Mouse (Mus musculus) left cerebral cortex, adult 2 months (tissue): ENCODE measurements at regions not wholly inside any gene's neighbourhood (a gene's known extent, or its start where the extent isn't known, plus 50 kb on each side); places are given as distances from the start of the nearest gene placed in this dataset.

Experiments
- DNase-seq, 2 experiments: peaks; one replicate each; pipeline ENCODE4 v3.0.0; 2021 to 2022; ENCODE audit warnings: low spot score in 2 of 2, mixed read lengths in 1 of 2; ENCODE audit errors: extremely low spot score in 1 of 2
- H3K27ac ChIP-seq: fragments of 200-600 bp; 2 replicates; pipeline ENCODE4 v1.8.1; 2022
- H3K4me3 ChIP-seq: fragments of 200-600 bp; 2 replicates; pipeline ENCODE4 v1.8.1; 2022
- CTCF ChIP-seq: fragments of 200-600 bp; IDR thresholded peaks from 2 replicates; pipeline ENCODE4 v1.8.1; 2022; ENCODE audit warnings: antibody characterized with exemption, mild to moderate bottlenecking, moderate library complexity
- intact Hi-C: fragments of 180-260 bp; cut with DNase I; formaldehyde crosslinking; loops from one replicate; pipeline ENCODE4 v1.15.1; 2025

DNA sequence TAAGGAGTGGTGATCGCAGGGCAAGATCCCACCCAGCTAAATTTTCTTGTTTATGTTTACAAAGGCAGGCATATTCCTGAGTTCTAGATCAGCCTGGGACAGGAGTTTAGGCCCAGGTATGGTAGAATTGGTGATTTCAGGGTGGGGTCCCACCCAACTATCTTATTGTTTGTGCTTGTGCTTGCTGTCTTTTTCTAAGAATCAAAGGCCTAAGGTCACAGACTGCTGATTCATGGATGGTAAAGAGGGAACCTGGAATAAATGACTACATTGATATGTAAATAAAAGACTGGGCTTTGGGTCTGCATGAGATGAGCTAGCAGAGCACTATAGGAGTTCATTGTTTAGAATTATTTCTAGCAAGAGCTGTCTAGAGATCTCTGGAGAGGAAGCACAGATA is 152.3 kb upstream of the Slc7a11 start:
- no peak for DNase-seq
- no peak for TF ChIP-seq CTCF
- intact Hi-C loops: no loop called here
- no peak overlapping the region for H3K4me3 ChIP-seq
- no peak overlapping the region for H3K27ac ChIP-seq

DNA sequence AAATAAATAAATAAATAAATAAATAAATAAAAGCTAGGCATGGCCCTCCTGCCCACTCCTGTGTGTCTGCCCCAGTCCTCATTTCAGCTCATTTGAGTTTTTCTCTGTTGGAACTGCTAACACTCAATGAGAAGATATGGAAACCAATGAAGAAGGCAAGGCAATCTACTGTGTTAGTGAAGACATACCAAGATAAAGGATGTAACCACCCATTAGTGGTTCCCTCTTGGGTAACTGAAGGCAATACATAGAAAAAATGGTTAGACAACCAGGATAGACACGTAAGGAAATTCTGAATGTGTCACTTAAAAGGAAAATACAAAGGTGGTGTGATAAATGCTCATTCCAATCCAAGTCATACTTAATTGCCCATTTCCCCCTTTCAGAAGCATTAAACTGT is 140.9 kb upstream of the Slc7a11 start:
- no peak for TF ChIP-seq CTCF
- no peak overlapping the region for H3K4me3 ChIP-seq
- intact Hi-C loops: no loop called here
- no peak for DNase-seq
- H3K27ac ChIP-seq: no peak overlapping the region

DNA sequence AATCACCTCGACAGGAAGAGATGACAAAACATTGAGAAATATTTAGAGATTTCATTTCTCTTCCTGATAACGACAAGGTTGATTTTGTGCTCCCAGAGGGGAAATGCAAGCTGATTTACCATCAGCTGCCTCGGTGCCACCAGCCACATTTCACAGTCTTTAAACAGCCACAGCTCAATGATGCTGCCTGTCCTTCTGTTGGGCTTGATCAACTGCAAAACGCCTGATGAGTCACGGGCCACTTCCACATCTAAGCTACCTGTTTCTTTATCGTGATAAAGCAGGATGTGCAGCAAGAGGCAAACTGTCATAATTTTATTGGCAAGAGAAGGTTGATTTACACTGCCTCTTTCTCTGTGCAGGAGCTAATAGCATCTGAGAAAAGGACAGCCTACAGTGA is 140.1 kb upstream of the Slc7a11 start:
- no peak for DNase-seq
- intact Hi-C loops: no loop called here
- Histone ChIP-seq H3K4me3 (no peak overlapping the region), H3K27ac (no peak overlapping the region)
- no peak for TF ChIP-seq CTCF

DNA sequence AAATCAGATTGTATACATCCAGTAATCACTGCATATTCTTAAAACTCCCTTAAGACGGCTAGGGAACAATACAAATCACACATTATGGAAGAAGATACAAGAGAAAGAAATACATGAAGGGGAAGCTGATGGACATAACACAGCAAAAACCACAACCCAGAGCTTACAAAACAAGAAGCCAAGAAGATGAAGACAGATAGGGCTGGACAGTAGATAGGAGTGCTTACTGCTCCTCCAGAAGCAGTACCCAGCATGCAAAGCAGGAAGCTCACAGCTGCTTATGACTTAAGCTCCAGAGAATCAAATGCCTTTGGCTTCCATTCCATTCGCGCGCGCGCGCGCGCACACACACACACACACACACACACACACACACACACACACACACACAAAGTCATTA is 131.0 kb upstream of the Slc7a11 start:
- DNase-seq: no peak
- no peak overlapping the region for H3K4me3 ChIP-seq
- H3K27ac ChIP-seq: no peak overlapping the region
- intact Hi-C loops: no loop called here
- no peak for TF ChIP-seq CTCF

DNA sequence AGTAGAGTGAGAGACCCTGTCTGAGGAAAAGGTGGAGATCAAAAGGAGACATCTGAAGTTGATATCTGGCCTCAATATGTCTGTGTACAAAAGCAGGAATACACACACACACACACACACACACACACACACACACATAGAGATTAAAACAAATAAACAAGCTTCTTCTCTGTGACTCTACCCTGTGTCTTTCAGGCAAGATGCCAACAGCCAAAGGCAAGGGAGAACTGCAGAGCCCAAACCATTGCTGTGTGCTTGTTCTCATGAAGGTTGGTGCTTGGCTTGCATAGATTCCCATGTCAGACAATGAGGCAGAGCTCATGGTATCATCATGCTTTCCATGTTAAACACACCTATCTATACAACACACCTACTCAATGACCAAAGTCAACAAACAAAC is 126.6 kb upstream of the Slc7a11 start:
- no peak overlapping the region for H3K27ac ChIP-seq
- intact Hi-C loops: no loop called here
- TF ChIP-seq CTCF: no peak
- DNase-seq: no peak
- H3K4me3 ChIP-seq: no peak overlapping the region

DNA sequence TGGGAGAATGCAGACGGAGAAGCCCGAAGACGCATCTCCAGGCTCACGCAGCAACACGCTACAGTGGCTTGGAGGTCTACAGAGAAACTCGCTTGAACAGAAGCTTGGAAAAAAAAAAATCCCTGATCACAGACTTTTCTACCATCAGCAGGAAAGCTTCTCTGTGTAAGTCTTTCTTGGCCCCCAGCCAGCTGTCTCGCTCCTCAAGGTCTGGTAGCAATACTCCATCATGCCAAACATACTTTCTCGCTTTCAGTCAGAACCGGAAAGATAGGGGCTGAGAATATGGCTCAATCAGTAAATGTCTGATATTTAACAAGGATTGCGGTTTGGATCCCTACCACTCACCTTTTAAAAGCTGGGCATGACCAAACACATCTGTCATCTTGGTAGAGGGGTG is 126.2 kb upstream of the Slc7a11 start:
- DNase-seq: no peak
- intact Hi-C loops: no loop called here
- H3K27ac ChIP-seq: no peak overlapping the region
- no peak overlapping the region for H3K4me3 ChIP-seq
- TF ChIP-seq CTCF: no peak

DNA sequence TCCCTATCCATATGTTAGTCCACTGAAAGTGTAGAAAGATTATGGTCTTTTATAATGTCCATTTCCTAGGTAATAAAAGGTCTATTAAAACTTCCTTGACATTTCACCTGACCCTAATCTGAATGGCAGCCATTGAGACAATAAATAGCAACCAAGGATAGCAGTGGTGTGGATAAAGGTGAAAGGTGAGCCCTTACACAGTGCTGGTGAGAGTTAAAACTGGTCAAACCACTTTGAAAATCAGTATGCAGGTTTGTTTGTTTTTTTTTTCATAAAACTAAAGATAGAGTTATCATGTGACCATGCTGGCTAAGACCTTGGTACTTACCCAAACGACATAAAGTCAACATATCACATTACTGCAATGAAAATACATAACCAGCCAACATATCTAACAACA is 110.7 kb upstream of the Slc7a11 start:
- Histone ChIP-seq H3K27ac (no peak overlapping the region), H3K4me3 (no peak overlapping the region)
- DNase-seq: no peak
- no peak for TF ChIP-seq CTCF
- intact Hi-C loops: no loop called here

DNA sequence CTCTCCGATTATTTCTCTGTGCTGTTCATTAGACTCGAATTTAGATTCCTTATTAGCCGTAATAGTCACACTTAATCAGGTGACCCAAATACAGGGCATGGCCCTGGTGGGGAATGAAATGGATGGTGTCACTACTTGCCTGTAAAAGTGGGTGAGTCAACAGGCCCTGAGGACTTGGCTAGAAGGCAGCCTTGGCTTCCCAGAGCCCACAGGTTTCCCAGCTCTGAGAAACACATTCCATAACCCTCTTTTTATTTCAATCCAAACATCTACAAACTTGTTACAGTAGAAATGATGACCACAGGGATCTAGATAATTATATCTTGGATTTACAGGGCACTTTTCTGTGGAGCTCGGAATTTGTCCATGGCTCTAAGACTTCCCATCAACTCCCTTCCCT is 105.2 kb upstream of the Slc7a11 start:
- DNase-seq: no peak
- no peak overlapping the region for H3K27ac ChIP-seq
- H3K4me3 ChIP-seq: no peak overlapping the region
- intact Hi-C loops: no loop called here
- TF ChIP-seq CTCF: no peak

DNA sequence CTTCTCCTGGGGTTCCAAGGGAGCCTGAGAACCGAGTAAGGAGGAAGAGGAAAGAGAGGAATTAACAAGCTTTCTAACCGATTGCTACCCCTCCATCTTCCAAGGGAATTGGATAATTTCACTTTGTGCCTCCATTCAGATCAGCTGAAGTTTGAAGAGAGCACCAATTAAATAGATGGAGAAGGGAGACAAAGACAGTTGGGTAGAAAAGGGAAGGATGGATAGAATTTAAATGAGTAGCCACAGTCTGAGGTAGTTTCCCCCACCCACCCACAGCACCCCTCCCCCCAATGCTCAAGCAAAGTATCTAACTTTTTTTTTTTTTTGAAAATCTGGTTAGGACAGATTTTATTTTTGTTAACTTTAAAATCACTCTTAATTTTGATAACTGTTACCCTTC is 87.2 kb upstream of the Slc7a11 start:
- Histone ChIP-seq H3K27ac (no peak overlapping the region), H3K4me3 (no peak overlapping the region)
- intact Hi-C loops: no loop called here
- DNase-seq: no peak
- no peak for TF ChIP-seq CTCF

DNA sequence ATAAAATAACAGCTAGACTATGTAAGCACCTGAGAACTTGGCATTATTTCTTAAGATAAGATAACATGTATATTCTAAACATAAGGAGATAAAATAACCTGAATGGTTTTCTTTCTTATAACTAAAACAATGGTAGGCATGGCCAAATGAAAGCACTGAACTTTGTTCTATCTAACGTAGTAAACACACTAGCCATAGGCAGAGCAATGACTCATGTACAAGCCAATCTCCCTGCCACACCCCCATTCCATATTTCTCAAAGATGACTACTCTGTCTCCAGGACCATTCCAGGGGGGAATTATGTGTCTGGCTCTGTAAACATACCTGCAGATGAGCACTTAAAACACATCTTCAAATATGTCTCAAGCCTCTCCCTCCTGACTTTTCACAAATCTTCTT is 80.6 kb upstream of the Slc7a11 start:
- no peak for TF ChIP-seq CTCF
- no peak for DNase-seq
- H3K27ac ChIP-seq: no peak overlapping the region
- H3K4me3 ChIP-seq: no peak overlapping the region
- intact Hi-C loops: no loop called here

DNA sequence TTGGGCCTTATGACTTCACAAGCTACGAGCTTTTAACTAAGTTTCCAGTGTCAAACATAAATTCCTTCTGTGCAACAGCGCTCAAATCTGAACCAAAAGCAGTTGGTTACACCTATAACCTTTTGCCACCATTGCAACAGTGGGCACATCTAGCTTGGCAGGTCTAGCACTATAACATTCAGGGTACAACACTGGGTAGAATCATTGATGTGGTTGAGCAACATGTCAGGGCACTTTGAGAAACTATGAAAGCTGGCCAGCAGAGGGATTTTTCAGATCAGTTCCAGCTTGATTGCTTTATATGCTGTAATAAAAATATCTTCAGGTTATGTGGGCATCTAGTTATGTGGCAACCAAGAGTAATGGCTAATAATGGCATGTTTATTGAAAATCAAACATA is 63.8 kb upstream of the Slc7a11 start:
- Histone ChIP-seq H3K27ac (no peak overlapping the region), H3K4me3 (no peak overlapping the region)
- intact Hi-C loops: no loop called here
- TF ChIP-seq CTCF: no peak
- no peak for DNase-seq
